Mouse (Mus musculus) MEL (cell line): ENCODE measurements around the gene Preb. TPM values are rescaled to one million over a fixed set of nuclear protein-coding genes. Genes with fewer than 3 reads are reported as not detected.

Source experiments
- DNase-seq: peaks from one replicate; pipeline ENCODE4 v3.0.0; 2011; ENCODE audit warnings: low read depth, low spot score
- H3K27ac ChIP-seq: 2 replicates; pipeline ENCODE4 v1.5.1; 2012; ENCODE audit warnings: low read depth, mild to moderate bottlenecking, control low read depth, low read length, moderate library complexity; ENCODE audit not compliant: control insufficient read depth
- H3K27me3 ChIP-seq, 2 experiments: fragments of 150-350 bp in 1 of 2; sonication (generic) in 1 of 2; 2 replicates each; pipeline ENCODE4 v1.6.1; 2012; ENCODE audit warnings: low read length in 2 of 2, mild to moderate bottlenecking in 2 of 2, improper control_type of control experiment in 1 of 2, moderate library complexity in 1 of 2; ENCODE audit not compliant: insufficient read depth in 2 of 2, control insufficient read depth in 1 of 2
- H3K36me3 ChIP-seq, 2 experiments: 2 replicates each; pipeline ENCODE4 v1.6.1; 2012 to 2014; ENCODE audit warnings: low read length in 2 of 2, improper control_type of control experiment in 1 of 2, inconsistent platforms in 1 of 2, mild to moderate bottlenecking in 1 of 2; ENCODE audit not compliant: insufficient read depth in 2 of 2, control insufficient read depth in 1 of 2
- H3K4me1 ChIP-seq, 2 experiments: fragments of 150-350 bp in 1 of 2; sonication (generic) in 1 of 2; 2 replicates each; pipeline ENCODE4 v1.6.1; 2012; ENCODE audit warnings: low read length in 2 of 2, improper control_type of control experiment in 1 of 2, mild to moderate bottlenecking in 1 of 2; ENCODE audit not compliant: insufficient read depth in 2 of 2, control insufficient read depth in 1 of 2
- H3K4me3 ChIP-seq, 2 experiments: fragments of 150-350 bp in 1 of 2; sonication (generic) in 1 of 2; 2 replicates each; pipeline ENCODE4 v1.5.1; 2012; ENCODE audit warnings: low read depth in 2 of 2, low read length in 2 of 2, mild to moderate bottlenecking in 2 of 2, moderate library complexity in 2 of 2, control low read depth in 1 of 2, improper control_type of control experiment in 1 of 2; ENCODE audit not compliant: control insufficient read depth in 1 of 2, insufficient read depth in 1 of 2
- H3K79me2 ChIP-seq: 2 replicates; pipeline ENCODE4 v1.6.1; 2012; ENCODE audit warnings: mild to moderate bottlenecking, low read length, moderate library complexity; ENCODE audit not compliant: control insufficient read depth, poor library complexity, insufficient read depth
- H3K9ac ChIP-seq: 2 replicates; pipeline ENCODE4 v1.6.1; 2012; ENCODE audit warnings: low read depth, mild to moderate bottlenecking, control low read depth, low read length, moderate library complexity; ENCODE audit not compliant: control insufficient read depth, poor library complexity, severe bottlenecking
- H3K9me3 ChIP-seq: fragments of 150-350 bp; sonication (generic); replicated peaks from 2 replicates; pipeline ENCODE4 v1.6.1; 2012; ENCODE audit warnings: mild to moderate bottlenecking, low read length, improper control_type of control experiment, moderate library complexity; ENCODE audit not compliant: insufficient read depth
- BHLHE40 ChIP-seq: IDR thresholded peaks from 2 replicates; pipeline ENCODE4 v1.6.1; 2012; ENCODE audit warnings: low read depth, mild to moderate bottlenecking, inconsistent platforms, low read length, improper control_type of control experiment, borderline replicate concordance
- CHD1 ChIP-seq: IDR thresholded peaks from 2 replicates; pipeline ENCODE4 v1.6.1; 2012; ENCODE audit warnings: low read depth, mild to moderate bottlenecking, inconsistent platforms, low read length, improper control_type of control experiment
- CHD2 ChIP-seq: IDR thresholded peaks from 2 replicates; pipeline ENCODE4 v1.6.1; 2011; ENCODE audit warnings: low read length, improper control_type of control experiment
- GABPA ChIP-seq: IDR thresholded peaks from 2 replicates; pipeline ENCODE4 v1.6.1; 2012; ENCODE audit warnings: low read depth, mild to moderate bottlenecking, inconsistent platforms, low read length, improper control_type of control experiment, moderate library complexity
- JUND ChIP-seq: IDR thresholded peaks from 2 replicates; pipeline ENCODE4 v1.6.1; 2011; ENCODE audit warnings: low read depth, mild to moderate bottlenecking, improper control_type of control experiment, low read length
- KAT2A ChIP-seq: conservative IDR thresholded peaks from 2 replicates; pipeline ENCODE4 v1.6.1; 2012; ENCODE audit warnings: low read depth, low read length, improper control_type of control experiment, inconsistent platforms
- MAX ChIP-seq: IDR thresholded peaks from 2 replicates; pipeline ENCODE4 v1.6.1; 2011; ENCODE audit warnings: low read length, improper control_type of control experiment
- MAZ ChIP-seq: IDR thresholded peaks from 2 replicates; pipeline ENCODE4 v1.6.1; 2012; ENCODE audit warnings: low read depth, mild to moderate bottlenecking, inconsistent platforms, low read length, improper control_type of control experiment
- MEF2A ChIP-seq: IDR thresholded peaks from 2 replicates; pipeline ENCODE4 v1.6.1; 2014; ENCODE audit warnings: low read depth, mild to moderate bottlenecking, inconsistent platforms, low read length, improper control_type of control experiment; ENCODE audit not compliant: poor library complexity, insufficient replicate concordance, severe bottlenecking; ENCODE audit errors: extremely low read depth
- MXI1 ChIP-seq: IDR thresholded peaks from 2 replicates; pipeline ENCODE4 v1.6.1; 2011; ENCODE audit warnings: mild to moderate bottlenecking, low read depth, low read length, improper control_type of control experiment
- MYC ChIP-seq: IDR thresholded peaks from 2 replicates; pipeline ENCODE4 v1.6.1; 2011; ENCODE audit warnings: low read depth, mild to moderate bottlenecking, low read length, improper control_type of control experiment, moderate library complexity
- NELFE ChIP-seq: IDR thresholded peaks from 2 replicates; pipeline ENCODE4 v1.6.1; 2011; ENCODE audit warnings: low read depth, low read length, improper control_type of control experiment
- NRF1 ChIP-seq: IDR thresholded peaks from 2 replicates; pipeline ENCODE4 v1.6.1; 2014; ENCODE audit warnings: low read depth, mild to moderate bottlenecking, inconsistent platforms, low read length, improper control_type of control experiment, moderate library complexity; ENCODE audit not compliant: poor library complexity, insufficient read depth, severe bottlenecking
- POLR2A ChIP-seq, 2 experiments: IDR thresholded peaks; 2 replicates each; pipeline ENCODE4 v1.6.1; 2011 to 2012; ENCODE audit warnings: low read length in 2 of 2, mild to moderate bottlenecking in 2 of 2, control low read depth in 1 of 2, improper control_type of control experiment in 1 of 2, low read depth in 1 of 2, moderate library complexity in 1 of 2; ENCODE audit not compliant: control insufficient read depth in 1 of 2, insufficient read depth in 1 of 2, poor library complexity in 1 of 2
- POLR2AphosphoS2 ChIP-seq: IDR thresholded peaks from 2 replicates; pipeline ENCODE4 v1.6.1; 2011; ENCODE audit warnings: low read length, improper control_type of control experiment
- POLR2AphosphoS5 ChIP-seq: IDR thresholded peaks from 2 replicates; pipeline ENCODE4 v1.6.1; 2012; ENCODE audit warnings: low read depth, borderline replicate concordance, mild to moderate bottlenecking, inconsistent platforms, low read length, moderate library complexity, mixed read lengths
- RAD21 ChIP-seq: IDR thresholded peaks from 2 replicates; pipeline ENCODE4 v1.6.1; 2011; ENCODE audit warnings: mild to moderate bottlenecking, low read depth, low read length, improper control_type of control experiment
- RCOR1 ChIP-seq: IDR thresholded peaks from 2 replicates; pipeline ENCODE4 v1.6.1; 2012; ENCODE audit warnings: low read depth, mild to moderate bottlenecking, inconsistent platforms, low read length, improper control_type of control experiment
- SIN3A ChIP-seq: IDR thresholded peaks from 2 replicates; pipeline ENCODE4 v1.6.1; 2012; ENCODE audit warnings: low read length, improper control_type of control experiment, inconsistent platforms
- SMC3 ChIP-seq: IDR thresholded peaks from 2 replicates; pipeline ENCODE4 v1.6.1; 2011; ENCODE audit warnings: low read depth, low read length, improper control_type of control experiment
- TAL1 ChIP-seq: IDR thresholded peaks from 2 replicates; pipeline ENCODE4 v1.6.1; 2012; ENCODE audit warnings: mild to moderate bottlenecking, inconsistent platforms, low read length, moderate library complexity, mixed read lengths
- UBTF ChIP-seq: IDR thresholded peaks from 2 replicates; pipeline ENCODE4 v1.6.1; 2012; ENCODE audit warnings: low read depth, mild to moderate bottlenecking, inconsistent platforms, low read length, improper control_type of control experiment, moderate library complexity, borderline replicate concordance; ENCODE audit not compliant: insufficient read depth
- USF1 ChIP-seq: IDR thresholded peaks from 2 replicates; pipeline ENCODE4 v1.6.1; 2014; ENCODE audit warnings: low read depth, mild to moderate bottlenecking, inconsistent platforms, low read length, improper control_type of control experiment, moderate library complexity
- USF2 ChIP-seq, 2 experiments: IDR thresholded peaks; 2 replicates each; pipeline ENCODE4 v1.6.1; 2011 to 2012; ENCODE audit warnings: improper control_type of control experiment in 2 of 2, low read length in 2 of 2, borderline replicate concordance in 1 of 2, inconsistent platforms in 1 of 2, low read depth in 1 of 2, mild to moderate bottlenecking in 1 of 2; ENCODE audit not compliant: insufficient read depth in 1 of 2
- ZNF384 ChIP-seq: IDR thresholded peaks from 2 replicates; pipeline ENCODE4 v1.6.1; 2012; ENCODE audit warnings: low read depth, mild to moderate bottlenecking, inconsistent platforms, low read length, improper control_type of control experiment
- polyA plus RNA-seq, 2 experiments: library from polyadenylated mRNA; stranded (reverse) in 1 of 2; unstranded in 1 of 2; fragments of >175 nt in 1 of 2; fragments of >200 nt in 1 of 2; gene quantifications; 2 replicates each; pipeline versions ENCODE4 v1.2.1 to v1.2.4; 2012; ENCODE audit warnings: low replicate concordance in 2 of 2, low read depth in 1 of 2; ENCODE audit not compliant: insufficient read length in 2 of 2, insufficient read depth in 1 of 2, missing spikeins in 1 of 2
- total RNA-seq: library from RNA; depleted of rRNA; stranded (reverse); fragments of 300-350 nt; gene quantifications from 2 replicates; pipeline ENCODE4 v1.2.3, GENCODE M21; 2012

The Preb gene
- total and polyA plus RNA-seq, 3 experiments = 143 to 247 TPM; not detected in 1

- Histone ChIP-seq H3K4me3 (no peak within 1 kb of the TSS), H3K27ac (peak within 1 kb of the TSS; percentile 15; the same call in 1 of the 2 replicates), H3K79me2 (no peaks in the 10 kb centered on the region), H3K9ac (no peak within 1 kb of the TSS), H3K27me3 (no peaks in the 10 kb centered on the region), H3K9me3 (no peaks in the 10 kb centered on the region), H3K36me3 (peaks cover 0 to 22% of the 10 kb centered on the region in 2 experiments; a peak in 2 of 4 replicates), H3K4me1 (peaks cover 18 to 41% of the 10 kb centered on the region in 2 experiments)
- TF ChIP-seq UBTF (no peak), MYC (no peak), TAL1 (no peak), ZNF384 (no peak), BHLHE40 (no peak), MXI1 (no peak), GABPA (no peak), MAZ (no peak), RCOR1 (no peak), NRF1 (no peak), MAX (no peak), RAD21 (no peak), SMC3 (no peak), SIN3A (no peak), POLR2A (IDR thresholded peaks at IDR 0.05; ENCODE audit: control insufficient read depth in 1 of 2, insufficient read depth in 1 of 2, low read depth in 1 of 2, low read length in 2 of 2, poor library complexity in 1 of 2) (no peak), USF1 (no peak)
- DNase-seq = no peak
These were observed 46.9 kb downstream of the Preb start, which contains the start of gene Emilin1 for GRCm38 (mm10) chr5:30913060-30913841. Gene Emilin1 (plus strand): TSS chr5:30913402.

DNA sequence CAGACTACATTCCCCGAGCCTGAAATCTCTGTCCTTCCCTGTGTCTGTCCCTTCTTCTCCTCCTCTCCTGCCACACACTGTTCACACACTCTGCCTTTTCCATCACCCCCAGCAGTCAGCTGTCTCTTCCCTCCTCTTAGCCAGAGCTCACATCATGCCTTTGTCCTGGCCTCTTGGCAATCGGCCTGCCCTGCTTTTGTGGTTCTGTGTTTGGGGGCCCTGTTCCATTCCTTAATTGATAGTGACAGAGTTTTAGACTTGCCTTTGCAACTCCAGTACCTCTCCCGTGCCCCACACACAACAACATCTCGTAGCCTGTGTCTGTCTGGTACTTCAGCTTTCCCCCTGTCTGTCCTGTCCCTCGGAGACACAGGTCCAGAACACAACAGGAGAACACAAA, 48.0 kb downstream of the Preb start:
- H3K79me2 ChIP-seq = peaks cover 3% of the 10 kb centered on the region
- H3K4me3 ChIP-seq = no peak overlapping the region
- H3K27me3 ChIP-seq = no peaks in the 10 kb centered on the region
- no peak overlapping the region for H3K9ac ChIP-seq
- H3K27ac ChIP-seq = no peak overlapping the region
- DNase-seq = no peak
- H3K36me3 ChIP-seq = peaks cover 0 to 22% of the 10 kb centered on the region in 2 experiments; a peak in 2 of 4 replicates
- TF ChIP-seq USF2 (IDR thresholded peaks at IDR 0.05; ENCODE audit: borderline replicate concordance in 1 of 2, insufficient read depth in 1 of 2, low read depth in 1 of 2, low read length in 2 of 2) (no peak), JUND (no peak), UBTF (no peak), POLR2AphosphoS5 (no peak), CHD1 (no peak), GABPA (no peak), NELFE (no peak), KAT2A (no peak), MEF2A (no peak), POLR2A (IDR thresholded peaks at IDR 0.05; ENCODE audit: control insufficient read depth in 1 of 2, insufficient read depth in 1 of 2, low read depth in 1 of 2, low read length in 2 of 2, poor library complexity in 1 of 2) (no peak), POLR2AphosphoS2 (no peak), CHD2 (no peak), ZNF384 (no peak), TAL1 (no peak), MXI1 (no peak), MAZ (no peak)
- H3K4me1 ChIP-seq = peaks cover 19 to 44% of the 10 kb centered on the region in 2 experiments
- H3K9me3 ChIP-seq = no peaks in the 10 kb centered on the region
